Mouse (Mus musculus): ENCODE results near the gene Ift80.
"Not testable (repeated sequence)": the region's sequence is repeated elsewhere in the genome, so short reads cannot be mapped to it uniquely, and the experiment has no call there.

Ift80 gene

GRCm38 (mm10) chr3:68936709-68937108 lies 67.7 kb downstream of the Ift80 start:
- in situ Hi-C loops (cut with MboI, MseI), result no loop called here

GRCm38 (mm10) chr3:68935498-68935897 lies 68.9 kb downstream of the Ift80 start:
- in situ Hi-C loops (cut with MboI, MseI), result no loop called here

- in situ Hi-C loops (cut with MboI, MseI), result no loop called here
Measured at GRCm38 (mm10) chr3:68934259-68934658, 70.1 kb downstream of the Ift80 start.

DNA sequence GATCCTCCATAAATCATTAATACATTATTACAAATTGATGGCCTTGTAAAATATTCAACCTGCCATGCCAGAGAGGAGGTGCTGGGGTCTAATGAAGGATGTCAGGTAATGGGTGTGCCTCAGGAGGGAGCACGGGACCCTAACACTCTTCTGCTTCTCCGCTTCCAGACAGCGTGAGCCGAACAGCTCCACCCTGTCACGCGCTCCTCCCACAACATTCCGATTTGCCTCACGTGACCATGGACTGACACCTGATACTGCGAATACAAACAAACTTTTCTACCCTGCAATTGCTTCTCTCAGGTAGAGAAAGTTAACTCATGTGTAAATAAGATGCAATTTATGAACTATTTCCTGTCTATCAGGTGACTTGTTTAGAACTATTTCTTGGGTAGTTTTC lies 75.8 kb downstream of the Ift80 start:
- in situ Hi-C loops (cut with MboI, MseI), result no loop called here

DNA sequence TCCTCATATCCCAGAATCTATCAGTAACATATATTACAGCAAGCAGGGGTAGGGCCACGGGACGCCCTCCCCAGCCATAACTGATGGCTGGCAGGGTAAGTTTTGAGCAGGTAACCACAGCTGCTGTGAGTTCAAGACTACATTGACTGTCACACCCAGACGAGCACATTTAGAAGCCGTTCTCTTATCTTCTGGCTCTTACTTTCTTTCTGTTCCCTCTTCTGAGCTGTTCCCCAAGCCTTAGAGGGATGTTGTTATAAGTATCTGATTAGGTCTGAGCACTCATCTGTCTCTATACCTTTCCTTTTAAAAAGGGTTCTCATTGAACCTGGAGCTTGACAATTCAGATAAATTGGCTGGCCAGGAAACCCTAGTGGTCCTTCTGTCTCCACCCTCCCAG lies 96.9 kb downstream of the Ift80 start:
- in situ Hi-C loops (cut with MboI, MseI), result no loop called here

GRCm38 (mm10) chr3:68904902-68905778 lies 99.2 kb downstream of the Ift80 start:
- in situ Hi-C loops (cut with MboI, MseI), result no loop called here

DNA sequence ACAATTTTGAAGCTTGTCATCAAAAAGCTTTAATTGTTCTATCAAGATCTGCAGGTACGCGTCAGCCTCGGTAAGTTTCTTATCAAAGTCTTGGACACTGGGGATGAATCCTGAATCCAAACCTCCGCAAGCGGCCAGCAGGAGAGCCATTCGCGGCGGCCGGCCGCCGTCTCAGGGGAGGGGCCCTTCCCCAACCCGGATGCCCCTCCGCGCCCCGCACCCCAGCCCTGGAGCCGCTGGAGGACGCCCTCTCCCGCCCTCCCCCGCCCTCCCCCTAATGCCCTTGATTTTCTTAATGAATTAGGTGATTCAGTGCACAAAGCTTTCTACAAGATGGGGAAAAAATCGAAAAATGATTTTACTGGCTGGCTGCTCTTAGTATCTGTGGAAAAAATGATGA lies 101.7 kb downstream of the Ift80 start:
- in situ Hi-C loops (cut with MboI, MseI), result not testable (repeated sequence)

DNA sequence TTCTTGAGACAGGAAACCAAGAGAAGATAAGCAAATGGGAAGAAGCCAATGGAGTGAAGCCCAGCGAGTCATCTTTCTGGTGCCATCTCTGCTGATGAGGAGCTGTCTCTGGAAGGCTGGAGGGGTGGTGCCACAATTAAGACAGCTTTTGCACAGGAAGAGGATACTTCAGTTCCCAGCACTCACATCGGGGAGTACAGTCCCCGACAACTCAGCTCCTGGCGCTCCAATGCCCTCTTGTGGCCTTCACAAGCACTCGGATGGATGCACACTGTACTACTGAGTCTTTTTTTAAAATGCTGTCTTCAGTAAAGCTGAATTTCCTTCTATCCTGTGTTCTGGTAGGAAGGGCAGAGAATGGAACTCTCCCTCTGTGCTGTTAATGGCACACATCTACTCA lies 107.2 kb downstream of the Ift80 start:
- in situ Hi-C loops (cut with MboI, MseI), result no loop called here

GRCm38 (mm10) chr3:68895426-68895825 lies 108.9 kb downstream of the Ift80 start:
- in situ Hi-C loops (cut with MboI, MseI), result no loop called here

- in situ Hi-C loops (cut with MboI, MseI), result no loop called here
Measured at GRCm38 (mm10) chr3:68886845-68887244, 117.5 kb downstream of the Ift80 start.

GRCm38 (mm10) chr3:68874079-68874478 lies 130.3 kb downstream of the Ift80 start:
- in situ Hi-C loops (cut with MboI, MseI), result no loop called here

- in situ Hi-C loops (cut with MboI, MseI), result no loop called here
Measured at GRCm38 (mm10) chr3:68870568-68870950, 133.8 kb downstream of the Ift80 start.

DNA sequence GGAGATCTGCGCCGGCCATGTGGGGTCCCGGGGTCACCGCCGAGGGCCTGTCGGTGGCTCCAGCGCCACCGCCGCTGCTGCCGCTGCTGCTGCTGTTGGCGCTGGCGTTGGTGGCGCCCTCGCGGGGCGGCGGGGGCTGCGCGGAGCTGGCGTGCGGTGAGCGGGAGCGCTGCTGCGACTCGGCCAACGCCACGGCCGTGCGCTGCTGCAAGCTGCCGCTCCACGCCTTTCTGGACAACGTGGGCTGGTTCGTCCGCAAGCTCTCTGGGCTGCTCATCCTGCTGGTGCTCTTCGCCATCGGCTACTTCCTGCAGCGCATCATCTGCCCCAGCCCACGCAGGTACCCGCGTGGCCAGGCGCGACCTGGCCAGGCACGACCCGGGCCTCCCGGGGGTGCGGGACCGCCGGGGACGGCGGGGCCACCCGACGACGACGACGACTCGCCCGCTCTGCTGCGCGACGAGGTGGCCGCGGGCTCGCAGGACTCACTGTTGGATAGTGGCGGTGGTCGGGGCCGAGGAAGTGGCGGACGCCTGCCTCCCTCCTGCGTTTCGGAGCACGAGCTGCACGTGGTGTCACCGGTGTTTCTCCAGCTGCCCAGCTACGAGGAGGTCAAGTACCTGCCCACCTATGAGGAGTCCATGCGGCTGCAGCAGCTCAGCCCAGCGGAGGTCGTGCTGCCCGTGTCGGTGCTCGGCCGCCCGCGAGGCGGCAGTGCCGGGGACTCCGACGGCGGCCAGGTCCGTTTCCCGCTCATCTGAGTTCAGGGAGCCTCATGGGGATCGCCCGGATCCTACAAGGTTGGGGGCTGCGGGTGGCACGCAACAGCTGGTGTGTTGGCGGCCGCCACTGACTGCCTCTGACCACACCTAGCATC lies 134.4 kb downstream of the Ift80 start:
- in situ Hi-C loops (cut with MboI, MseI), result loop anchor here (5.0 to 10.0 kb wide), 2 partner anchors 108 to 155 kb away; no protein-coding TSS in a partner anchor

- in situ Hi-C loops (cut with MboI, MseI), result loop anchor here (5.0 to 10.0 kb wide), 2 partner anchors 107 to 154 kb away; no protein-coding TSS in a partner anchor
Measured at GRCm38 (mm10) chr3:68869211-68869690, 135.1 kb downstream of the Ift80 start, which contains the start of gene 1110032F04Rik. Gene 1110032F04Rik, plus strand, starts transcription at chr3:68869586.

- in situ Hi-C loops (cut with MboI, MseI), result no loop called here
Measured at GRCm38 (mm10) chr3:68852414-68852813, 152.0 kb downstream of the Ift80 start.

GRCm38 (mm10) chr3:68848323-68848722 lies 156.0 kb downstream of the Ift80 start:
- in situ Hi-C loops (cut with MboI, MseI), result no loop called here

DNA sequence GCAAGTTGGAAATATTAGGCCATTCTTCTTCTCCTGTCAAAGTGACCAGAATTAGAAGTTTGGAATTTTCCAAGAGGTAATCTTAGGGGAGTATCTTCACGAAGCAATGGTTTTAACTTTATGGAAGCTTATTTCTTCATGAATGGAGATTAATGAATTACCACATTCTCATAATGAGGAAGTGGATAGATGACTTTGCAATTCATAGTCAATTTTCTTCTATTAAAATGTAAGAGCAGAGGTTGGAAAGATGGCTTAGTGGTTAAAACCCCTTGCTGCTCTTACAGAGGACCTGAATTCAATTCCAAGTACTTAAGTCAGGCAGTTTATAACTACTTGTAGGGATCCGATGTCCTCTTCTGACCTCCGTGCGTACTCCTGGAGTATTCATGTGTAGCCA lies 160.3 kb downstream of the Ift80 start:
- in situ Hi-C loops (cut with MboI, MseI), result no loop called here
